Mouse (Mus musculus): ENCODE measurements at regions not wholly inside any gene's neighbourhood (a gene's known extent, or its start where the extent isn't known, plus 50 kb on each side); places are given as distances from the start of the nearest gene placed in this dataset.

- TF ChIP-seq GATA1 (IDR thresholded peaks at IDR 0.05; ENCODE audit: low read length) (no peak), TAL1 (IDR thresholded peaks at IDR 0.05; ENCODE audit: low read length) (no peak)
Measured at GRCm38 (mm10) chr11:114226553-114226952, 159.7 kb upstream of the Sdk2 start.
